Mouse (Mus musculus): ENCODE measurements around the gene Ccdc33.

GRCm38 (mm10) chr9:58031895-58032294, 86.7 kb downstream of the Ccdc33 start:
- TF ChIP-seq CTCF (IDR thresholded peaks at IDR 0.05; ENCODE audit: low read depth) = no peak
- no peak for TF ChIP-seq EP300 (IDR thresholded peaks at IDR 0.05; ENCODE audit: low read depth)

All from liver, embryonic 14.5 days (tissue).